Mouse (Mus musculus) liver, postnatal 0 days (tissue): Measurements from ENCODE around the gene Fgf15.

Experiments used
- CTCF ChIP-seq: sonication (generic); IDR thresholded peaks from 2 replicates; pipeline ENCODE4 v1.5.1; 2016; ENCODE audit warnings: antibody characterized with exemption, low read depth
- EP300 ChIP-seq: IDR thresholded peaks from 2 replicates; pipeline ENCODE4 v1.6.1; 2016; ENCODE audit warnings: antibody characterized with exemption, low read depth, mild to moderate bottlenecking

DNA sequence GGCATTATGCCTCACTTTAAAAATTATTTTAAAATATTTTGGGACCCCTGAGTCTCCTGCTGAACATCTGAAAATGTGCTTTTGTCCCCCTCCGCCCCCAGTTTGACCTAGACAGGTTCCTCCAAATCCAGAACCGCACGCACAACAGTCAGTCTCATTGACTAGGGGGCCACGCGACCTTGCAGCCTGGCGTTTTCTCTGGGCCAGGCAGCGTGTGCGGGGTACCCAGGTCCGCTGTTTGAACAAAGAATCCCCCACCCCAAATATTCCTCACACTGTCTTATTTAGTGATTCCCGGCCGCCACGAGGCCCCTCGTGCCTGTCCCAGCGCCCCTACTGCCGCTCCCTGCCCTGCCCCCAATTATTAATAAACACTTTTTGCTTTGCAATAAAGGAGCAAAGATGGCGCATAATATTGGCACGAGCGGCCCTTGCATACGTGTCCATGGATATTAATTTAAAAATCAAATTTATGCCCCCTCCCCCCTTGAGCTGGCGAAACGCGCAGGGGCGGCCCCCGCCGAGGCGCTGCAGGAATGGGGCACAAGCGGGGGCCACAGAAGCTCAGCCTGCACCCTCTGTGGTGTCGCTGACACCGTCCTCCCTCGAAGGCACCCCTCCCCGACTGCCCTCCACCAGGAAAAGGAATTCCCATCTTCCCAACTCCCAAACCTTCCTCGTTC is 42.5 kb downstream of the Fgf15 start:
- TF ChIP-seq CTCF, result no peak
- TF ChIP-seq EP300, result no peak
